Mouse (Mus musculus) limb, embryonic 11.5 days (tissue): Measurements from ENCODE around the gene Uspl1. TPM values are rescaled to one million over a fixed set of nuclear protein-coding genes. Genes with fewer than 3 reads are reported as not detected.

Experiments
- ATAC-seq: fragments of 200-750 bp; cut with Nextera tagmentation; 2 replicates; pipeline ENCODE4 v1.8.0; 2017; ENCODE audit warnings: low read depth; ENCODE audit not compliant: insufficient number of reproducible peaks, low FRiP score, low TSS enrichment
- DNase-seq: peaks from one replicate; pipeline ENCODE4 v3.0.0-alpha.2; 2015; ENCODE audit warnings: low spot score
- H3K27ac ChIP-seq: fragments of 300-500 bp; sonication (generic); replicated peaks from 2 replicates; pipeline ENCODE4 v1.5.1; 2014; ENCODE audit warnings: low read depth, mild to moderate bottlenecking, low read length
- H3K27me3 ChIP-seq: fragments of 300-500 bp; sonication (generic); 2 replicates; pipeline ENCODE4 v1.6.1; 2014; ENCODE audit warnings: mild to moderate bottlenecking, low read length, mixed read lengths; ENCODE audit not compliant: control insufficient read depth, insufficient read depth
- H3K36me3 ChIP-seq: fragments of 300-500 bp; sonication (generic); 2 replicates; pipeline ENCODE4 v1.6.1; 2014; ENCODE audit warnings: mild to moderate bottlenecking, low read length, moderate library complexity, mixed read lengths; ENCODE audit not compliant: control insufficient read depth, insufficient read depth
- H3K4me1 ChIP-seq: fragments of 300-500 bp; sonication (generic); 2 replicates; pipeline ENCODE4 v1.6.1; 2014; ENCODE audit warnings: low read length, mixed read lengths; ENCODE audit not compliant: control insufficient read depth, insufficient read depth
- H3K4me2 ChIP-seq: fragments of 300-500 bp; sonication (generic); 2 replicates; pipeline ENCODE4 v1.6.1; 2014; ENCODE audit warnings: low read depth, mild to moderate bottlenecking, moderate library complexity; ENCODE audit not compliant: severe bottlenecking
- H3K4me3 ChIP-seq: fragments of 300-500 bp; sonication (generic); 2 replicates; pipeline ENCODE4 v1.5.1; 2014; ENCODE audit warnings: low read depth, low read length
- H3K9ac ChIP-seq: fragments of 300-500 bp; sonication (generic); 2 replicates; pipeline ENCODE4 v1.6.1; 2014; ENCODE audit warnings: mild to moderate bottlenecking, low read length
- H3K9me3 ChIP-seq: fragments of 300-500 bp; sonication (generic); 2 replicates; pipeline ENCODE4 v1.6.1; 2016; ENCODE audit warnings: low read length; ENCODE audit not compliant: control insufficient read depth
- WGBS: fragments of 180-500 bp; shearing (Covaris S2); extraction: QIAGEN DNeasy Blood & Tissue Kit; methylation state at CpG from one replicate; pipeline ENCODE4 v1.1.7; 2014; 5-methylcytosine and 5-hydroxymethylcytosine counted together
- polyA plus RNA-seq: library from polyadenylated mRNA; unstranded; fragments of >200 nt; fragmentation: Nextera tagmentation; extraction: Ambion mirVana; gene quantifications from 2 replicates; pipeline ENCODE4 v1.2.1, GENCODE M21; 2014

The Uspl1 gene
- polyA plus RNA-seq, 1 experiment from 2014 or later, result 81.8 TPM

- H3K4me3 ChIP-seq, result no peak overlapping the region
- no peak overlapping the region for H3K9ac ChIP-seq
- no peak for DNase-seq
- H3K36me3 ChIP-seq, result no peaks in the 10 kb centered on the region
- H3K4me2 ChIP-seq, result no peak overlapping the region
- 91% methylated on average over 6 of the region's 6 CpGs for WGBS
- H3K27me3 ChIP-seq, result no peaks in the 10 kb centered on the region
- H3K27ac ChIP-seq, result no peak overlapping the region
- ATAC-seq, result no peak
- no peaks in the 10 kb centered on the region for H3K9me3 ChIP-seq
- no peaks in the 10 kb centered on the region for H3K4me1 ChIP-seq
Observed at GRCm38 (mm10) chr5:149175736-149176135, 8.4 kb upstream of the Uspl1 start.

DNA sequence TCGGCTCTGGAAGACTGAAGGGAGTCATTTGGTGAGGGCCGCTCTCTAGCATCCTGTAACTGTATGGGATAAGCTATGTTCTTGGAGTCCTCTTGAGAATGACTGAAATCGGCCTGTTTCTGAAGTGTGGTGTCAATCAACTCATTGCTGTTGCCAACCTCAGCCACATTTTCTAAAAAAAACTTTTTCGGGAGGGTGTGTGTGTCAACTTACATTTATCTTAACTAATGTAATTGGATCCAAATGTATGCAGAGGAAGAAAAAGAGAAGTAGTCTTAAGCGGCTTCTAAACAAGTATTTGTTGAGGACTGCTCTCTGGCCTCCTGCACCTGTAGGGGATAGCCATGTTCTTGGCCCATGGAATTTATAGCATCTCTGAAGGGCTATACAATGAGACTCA, 6.1 kb upstream of the Uspl1 start:
- WGBS, result 72% methylated on average over 5 of the region's 5 CpGs
- H3K4me3 ChIP-seq, result no peak overlapping the region
- H3K36me3 ChIP-seq, result no peaks in the 10 kb centered on the region
- no peak overlapping the region for H3K4me2 ChIP-seq
- DNase-seq (no peak), ATAC-seq (no peak)
- H3K4me1 ChIP-seq, result no peaks in the 10 kb centered on the region
- no peaks in the 10 kb centered on the region for H3K27me3 ChIP-seq
- no peak overlapping the region for H3K27ac ChIP-seq
- no peak overlapping the region for H3K9ac ChIP-seq
- H3K9me3 ChIP-seq, result no peaks in the 10 kb centered on the region

GRCm38 (mm10) chr5:149179826-149180225, 4.3 kb upstream of the Uspl1 start:
- ATAC-seq, result no peak
- no peak overlapping the region for H3K4me3 ChIP-seq
- no peaks in the 10 kb centered on the region for H3K27me3 ChIP-seq
- WGBS, result 84% methylated on average over 3 of the region's 3 CpGs
- no peaks in the 10 kb centered on the region for H3K9me3 ChIP-seq
- no peak for DNase-seq
- no peak overlapping the region for H3K9ac ChIP-seq
- H3K27ac ChIP-seq, result no peak overlapping the region
- no peak overlapping the region for H3K4me2 ChIP-seq
- H3K36me3 ChIP-seq, result no peaks in the 10 kb centered on the region
- no peaks in the 10 kb centered on the region for H3K4me1 ChIP-seq

GRCm38 (mm10) chr5:149182186-149182870, 1.8 kb upstream of the Uspl1 start:
- Histone ChIP-seq H3K4me1 (peaks cover 13% of the 10 kb centered on the region), H3K4me3 (no peak overlapping the region), H3K4me2 (no peak overlapping the region), H3K27ac (no peak overlapping the region), H3K27me3 (no peaks in the 10 kb centered on the region), H3K36me3 (no peaks in the 10 kb centered on the region), H3K9me3 (no peaks in the 10 kb centered on the region), H3K9ac (no peak overlapping the region)
- no peak for ATAC-seq
- WGBS, result 76% methylated on average over 5 of the region's 5 CpGs
- no peak for DNase-seq

DNA sequence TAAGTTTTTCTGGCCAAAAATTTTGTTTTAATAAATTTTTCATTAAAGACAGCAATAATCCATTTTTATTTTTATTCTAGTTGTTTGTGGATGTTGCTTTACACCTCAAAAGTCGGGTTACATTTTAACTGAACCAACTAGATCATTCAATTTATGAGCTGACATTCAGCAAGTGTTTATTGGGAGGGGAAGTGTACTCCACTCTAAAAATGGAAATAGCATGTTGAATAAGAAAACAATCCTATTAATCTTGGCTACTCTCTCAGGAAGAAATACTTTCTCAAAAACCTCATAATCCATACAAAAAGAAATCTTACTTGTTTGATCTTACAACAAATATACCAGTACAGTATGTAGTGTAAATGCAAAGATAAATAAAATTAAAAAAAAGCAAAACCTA, 1.0 kb upstream of the Uspl1 start:
- Histone ChIP-seq H3K27me3 (no peaks in the 10 kb centered on the region), H3K4me2 (peak overlapping the region; percentile 47; the same call in 1 of the 2 replicates), H3K4me3 (peak overlapping the region; percentile 61), H3K4me1 (peaks cover 13% of the 10 kb centered on the region), H3K9ac (no peak overlapping the region), H3K27ac (no peak overlapping the region), H3K9me3 (no peaks in the 10 kb centered on the region), H3K36me3 (no peaks in the 10 kb centered on the region)
- ATAC-seq, result no peak
- DNase-seq, result no peak
- 40% methylated on average over 1 of the region's 1 CpGs for WGBS

GRCm38 (mm10) chr5:149183721-149184103, 438 bp upstream of the Uspl1 start:
- DNase-seq, result no peak
- peak overlapping the region; percentile 61 for H3K4me3 ChIP-seq
- peak overlapping the region; percentile 47 for H3K4me2 ChIP-seq
- peak overlapping the region; percentile 88 for H3K27ac ChIP-seq
- WGBS, result under 1% methylated on average over 13 of the region's 13 CpGs
- peak overlapping the region; percentile 86 for H3K9ac ChIP-seq
- peaks cover 13% of the 10 kb centered on the region for H3K4me1 ChIP-seq
- H3K36me3 ChIP-seq, result no peaks in the 10 kb centered on the region
- peak; percentile 50; the same call in 1 of the 2 replicates for ATAC-seq
- no peaks in the 10 kb centered on the region for H3K27me3 ChIP-seq
- H3K9me3 ChIP-seq, result no peaks in the 10 kb centered on the region

GRCm38 (mm10) chr5:149184844-149185186, 665 bp downstream of the Uspl1 start:
- Histone ChIP-seq H3K4me2 (peak overlapping the region; percentile 61), H3K27me3 (no peaks in the 10 kb centered on the region), H3K4me3 (peak overlapping the region; percentile 83), H3K9me3 (no peaks in the 10 kb centered on the region), H3K9ac (peak overlapping the region; percentile 79), H3K4me1 (peaks cover 13% of the 10 kb centered on the region), H3K27ac (peak overlapping the region; percentile 76), H3K36me3 (peaks cover 1% of the 10 kb centered on the region; the same call in 1 of the 2 replicates)
- under 1% methylated on average over 20 of the region's 20 CpGs for WGBS
- ATAC-seq, result 0 out of 2 replicates have a peak, but pooled peaks have one; percentile 14
- DNase-seq, result no peak

DNA sequence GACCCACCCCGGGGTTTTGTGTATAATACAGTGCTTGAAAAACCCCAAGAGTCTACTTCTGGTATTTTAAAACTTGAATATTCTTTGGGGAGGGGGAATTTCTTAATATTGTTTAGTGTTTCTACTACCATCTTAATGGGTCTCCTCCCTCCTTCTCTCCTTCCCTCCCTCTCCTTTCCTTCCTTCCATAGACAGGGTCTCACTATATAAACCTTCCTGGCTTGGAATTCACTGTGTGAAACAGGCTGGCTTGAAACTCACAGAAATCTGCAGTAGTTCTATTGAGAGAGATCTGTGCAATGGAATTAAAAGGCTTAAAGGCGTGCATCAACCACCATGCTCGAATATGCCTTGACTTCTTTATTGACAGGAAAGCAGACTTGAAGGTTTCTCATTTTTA, 1.7 kb downstream of the Uspl1 start:
- H3K4me3 ChIP-seq, result peak overlapping the region; percentile 83
- H3K27ac ChIP-seq, result no peak overlapping the region
- peak overlapping the region; percentile 61; the same call in 1 of the 2 replicates for H3K4me2 ChIP-seq
- WGBS, result 88% methylated on average over 3 of the region's 3 CpGs
- H3K9me3 ChIP-seq, result no peaks in the 10 kb centered on the region
- peaks cover 13% of the 10 kb centered on the region for H3K4me1 ChIP-seq
- no peaks in the 10 kb centered on the region for H3K27me3 ChIP-seq
- DNase-seq (no peak), ATAC-seq (no peak)
- peaks cover 10% of the 10 kb centered on the region; the same call in 1 of the 2 replicates for H3K36me3 ChIP-seq
- peak overlapping the region; percentile 22; the same call in 1 of the 2 replicates for H3K9ac ChIP-seq

DNA sequence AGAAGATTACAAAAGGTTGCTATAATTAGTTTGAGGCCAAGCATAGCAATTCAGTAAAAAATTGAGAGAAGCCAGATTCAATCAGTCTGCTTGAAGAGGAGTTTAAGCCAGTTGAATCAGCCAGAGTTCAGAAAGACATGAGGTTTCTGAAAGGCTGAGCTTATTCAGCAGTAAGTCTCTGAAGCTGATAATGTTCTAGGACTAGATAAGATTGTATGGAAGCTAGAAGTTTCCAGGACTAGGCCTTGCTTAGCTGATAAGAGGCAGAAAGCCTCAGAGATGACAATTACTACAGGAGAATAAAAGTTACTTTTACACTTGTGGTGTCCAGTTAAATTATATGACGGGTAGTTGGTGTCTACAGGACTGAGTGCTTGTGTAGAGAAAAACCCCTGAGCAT, 6.0 kb downstream of the Uspl1 start:
- H3K36me3 ChIP-seq, result peaks cover 30% of the 10 kb centered on the region; the same call in 1 of the 2 replicates
- no peak overlapping the region for H3K27ac ChIP-seq
- H3K4me1 ChIP-seq, result peaks cover 13% of the 10 kb centered on the region
- no peaks in the 10 kb centered on the region for H3K27me3 ChIP-seq
- H3K4me3 ChIP-seq, result no peak overlapping the region
- DNase-seq, result no peak
- WGBS, result 86% methylated on average over 1 of the region's 1 CpGs
- no peaks in the 10 kb centered on the region for H3K9me3 ChIP-seq
- no peak overlapping the region for H3K9ac ChIP-seq
- no peak overlapping the region for H3K4me2 ChIP-seq
- no peak for ATAC-seq
